Mouse (Mus musculus): ENCODE data around the gene Rpl18a. TPM values are rescaled to one million over a fixed set of nuclear protein-coding genes. Genes with fewer than 3 reads are reported as not detected.

The Rpl18a gene
- polyA plus RNA-seq (2012; ENCODE audit: low replicate concordance): 810 and 4,309 TPM in 2 replicates

DNA sequence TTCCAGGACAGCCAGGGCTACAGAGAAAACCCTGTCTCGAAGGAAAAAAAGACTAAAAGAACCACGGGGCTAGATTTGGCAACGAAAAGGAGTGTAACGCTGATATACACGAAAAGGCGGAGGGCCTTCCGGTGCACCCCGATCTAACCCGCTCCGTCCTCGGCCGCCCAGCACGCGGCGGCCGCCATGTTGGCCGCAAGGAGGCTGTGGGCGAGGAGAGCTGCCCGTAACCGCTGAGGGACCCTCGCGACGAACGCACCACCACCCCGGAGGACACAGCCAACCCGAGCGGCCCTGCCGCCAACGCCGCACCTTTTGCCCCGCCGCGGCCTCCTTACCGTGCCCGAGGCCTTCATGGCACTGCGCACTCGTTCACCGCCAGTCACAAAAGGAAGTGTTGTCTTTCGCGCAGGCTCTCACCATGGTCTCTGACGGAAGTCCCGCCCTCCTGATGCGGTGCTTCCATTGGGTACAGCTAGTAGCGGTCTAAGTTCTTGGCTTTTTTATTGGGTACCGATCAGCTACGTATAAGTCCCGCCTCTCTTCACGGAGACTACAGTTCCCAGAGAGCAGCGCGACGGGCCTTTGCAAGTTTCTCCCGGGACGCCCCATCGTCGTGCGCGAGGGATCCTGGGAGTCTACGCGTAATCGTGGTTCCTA is at the start of gene Rpl18a:
Gene Rpl18a (minus strand): TSS at position 392 of the 660 bp plus-strand sequence.

GRCm38 (mm10) chr8:70905831-70906736 is 8.9 kb upstream of the Rpl18a start, which contains the start of gene Map1s:
Map1s (plus strand) TSS chr8:70905932.

GRCm38 (mm10) chr8:70892022-70892895 is 5.0 kb downstream of the Rpl18a start, which contains the start of gene Slc5a5:
Slc5a5 (minus strand) TSS chr8:70892757.

DNA sequence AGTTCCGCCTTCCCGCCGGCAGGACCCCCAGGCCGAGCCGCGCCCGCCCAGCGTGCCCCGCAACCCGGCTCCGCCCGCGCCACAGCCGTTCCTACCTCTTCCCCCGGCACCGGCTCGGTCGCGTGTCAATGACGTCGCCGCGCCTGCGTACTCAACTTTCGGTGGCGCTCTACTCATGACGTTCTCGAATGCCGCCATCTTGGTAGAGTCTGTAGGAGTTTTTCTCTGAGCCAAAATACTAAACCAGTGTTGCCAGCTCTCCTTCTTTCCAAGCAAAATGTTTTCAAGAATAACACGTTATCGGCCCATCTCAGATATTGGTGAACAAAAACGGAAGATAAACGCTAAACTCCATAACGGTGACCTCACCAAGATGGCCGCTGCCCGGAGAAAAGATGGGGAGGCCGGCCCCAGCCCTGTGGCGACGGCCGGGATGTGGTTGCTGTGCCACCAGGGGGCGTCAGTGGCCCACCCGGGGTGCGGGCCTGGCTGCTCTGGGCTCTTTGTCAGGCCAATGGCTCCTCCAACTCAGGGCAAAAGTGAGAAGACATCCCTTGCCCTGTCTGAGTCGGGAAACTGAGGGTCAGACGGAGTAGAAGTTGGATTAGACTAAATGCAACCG is 23.7 kb downstream of the Rpl18a start, which contains the start of gene Ccdc124:
Gene Ccdc124 (minus strand): TSS at position 572 of the 622 bp plus-strand sequence.

DNA sequence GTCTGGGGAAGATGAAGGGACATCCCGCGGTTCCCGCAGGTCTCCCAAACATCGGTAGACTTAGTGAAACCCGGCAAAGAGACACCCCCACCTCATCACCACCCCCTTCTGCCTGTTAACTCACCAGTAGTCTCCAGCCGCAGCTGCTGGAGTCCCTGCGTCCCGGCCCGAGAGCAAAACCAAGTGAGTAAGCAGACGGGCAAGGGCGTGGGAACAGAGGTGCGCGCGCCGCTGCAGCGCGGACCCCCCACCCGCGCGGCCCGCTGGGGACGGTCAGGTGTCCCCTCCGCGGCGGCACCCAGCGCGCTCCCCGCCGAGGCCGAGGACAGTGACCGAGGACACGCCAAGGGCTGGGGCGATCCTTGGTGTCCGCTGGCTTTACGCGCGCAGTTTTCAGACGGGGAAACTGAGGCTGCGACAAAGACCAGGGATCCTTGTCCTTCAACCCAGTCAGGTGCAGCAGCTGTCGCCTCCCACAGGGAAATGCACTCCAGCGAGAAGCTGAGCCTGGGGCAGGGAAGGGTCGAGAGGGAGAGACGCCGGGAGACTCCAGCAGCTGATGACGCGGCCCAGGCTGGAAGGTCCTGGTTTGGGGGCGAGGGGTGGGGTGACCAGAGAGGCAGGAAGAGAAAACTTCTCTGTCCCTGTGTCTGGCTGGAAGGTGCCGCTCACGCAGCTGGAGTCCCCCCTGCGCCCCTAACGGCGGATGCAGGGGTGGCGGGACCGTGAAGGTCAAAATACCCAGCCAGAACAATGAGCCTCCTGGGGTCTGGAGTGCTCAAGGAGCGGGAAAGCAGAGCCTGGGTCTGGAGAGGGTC is 34.2 kb downstream of the Rpl18a start, which contains the start of gene Kcnn1:
Gene Kcnn1 (minus strand): TSS at position 435 of the 818 bp plus-strand sequence.

Other genes starting within 250 kb of the Rpl18a start
- gene Pgpep1, start 237.0 kb downstream of the Rpl18a start, polyA plus RNA-seq (2012; ENCODE audit: low replicate concordance): 3.0 and 4.7 TPM in 2 replicates
- 259 and 742 TPM in 2 replicates for gene Lsm4, start 224.2 kb downstream of the Rpl18a start, polyA plus RNA-seq (2012; ENCODE audit: low replicate concordance)
- 585 and 1,357 TPM in 2 replicates for gene Jund, start 198.5 kb downstream of the Rpl18a start, polyA plus RNA-seq (2012; ENCODE audit: low replicate concordance)
- not detected in 2 replicates for gene Iqcn, start 194.0 kb downstream of the Rpl18a start, polyA plus RNA-seq (2012; ENCODE audit: low replicate concordance)
- not detected in 2 replicates for gene Gm3336, start 178.9 kb downstream of the Rpl18a start, polyA plus RNA-seq (2012; ENCODE audit: low replicate concordance)
- gene Pde4c, start 173.7 kb downstream of the Rpl18a start, polyA plus RNA-seq (2012; ENCODE audit: low replicate concordance): 0.76 and 0.99 TPM in 2 replicates
- gene Rab3a, start 142.7 kb downstream of the Rpl18a start, polyA plus RNA-seq (2012; ENCODE audit: low replicate concordance): 20.7 and 31.8 TPM in 2 replicates
- gene Mpv17l2, start 136.5 kb downstream of the Rpl18a start, polyA plus RNA-seq (2012; ENCODE audit: low replicate concordance): 124 and 154 TPM in 2 replicates
- gene Pik3r2, start 120.7 kb downstream of the Rpl18a start, polyA plus RNA-seq (2012; ENCODE audit: low replicate concordance): 120 and 128 TPM in 2 replicates
- gene Mast3, start 92.4 kb downstream of the Rpl18a start, polyA plus RNA-seq (2012; ENCODE audit: low replicate concordance): 318 and 530 TPM in 2 replicates
- gene Il12rb1, start 89.0 kb downstream of the Rpl18a start, polyA plus RNA-seq (2012; ENCODE audit: low replicate concordance): 1.1 and 2.2 TPM in 2 replicates
- gene Arrdc2, start 57.7 kb downstream of the Rpl18a start, polyA plus RNA-seq (2012; ENCODE audit: low replicate concordance): 99.3 and 171 TPM in 2 replicates
- gene Kcnn1, start 34.2 kb downstream of the Rpl18a start, polyA plus RNA-seq (2012; ENCODE audit: low replicate concordance): 1.7 and 1.9 TPM in 2 replicates
- gene Ccdc124, start 23.5 kb downstream of the Rpl18a start, polyA plus RNA-seq (2012; ENCODE audit: low replicate concordance): 106 and 109 TPM in 2 replicates
- gene Slc5a5, start 4.7 kb downstream of the Rpl18a start, polyA plus RNA-seq (2012; ENCODE audit: low replicate concordance): 0.40 and 0.42 TPM in 2 replicates
- gene Map1s, start 8.5 kb upstream of the Rpl18a start, polyA plus RNA-seq (2012; ENCODE audit: low replicate concordance): 110 and 117 TPM in 2 replicates

Measured in leukemia stem cell, adult 10-12 weeks (primary cell).